Mouse (Mus musculus): ENCODE data around the gene Asns.

- no peak for TF ChIP-seq CTCF (IDR thresholded peaks at IDR 0.05; ENCODE audit: low read depth)
- no peak for TF ChIP-seq EP300 (IDR thresholded peaks at IDR 0.05; ENCODE audit: low read depth)
Measured at GRCm38 (mm10) chr6:7696641-7697040, 3.6 kb upstream of the Asns start.

All from liver, embryonic 14.5 days (tissue).